Mouse (Mus musculus) splenic B cell, adult 2 months (primary cell): ENCODE measurements at regions not wholly inside any gene's neighbourhood (a gene's known extent, or its start where the extent isn't known, plus 50 kb on each side); places are given as distances from the start of the nearest gene placed in this dataset.

ENCODE experiments used
- DNase-seq: peaks from one replicate; pipeline ENCODE4 v3.0.0-alpha.2; 2011; ENCODE audit warnings: low read depth, low spot score
- H3K27me3 ChIP-seq: 2 replicates; pipeline ENCODE4 v1.6.1; 2012; ENCODE audit warnings: mild to moderate bottlenecking, low read length, moderate library complexity, mixed read lengths; ENCODE audit not compliant: control insufficient read depth, poor library complexity, insufficient read depth, severe bottlenecking
- H3K36me3 ChIP-seq: 2 replicates; pipeline ENCODE4 v1.6.1; 2012; ENCODE audit warnings: mild to moderate bottlenecking, low read length, moderate library complexity, mixed read lengths; ENCODE audit not compliant: control insufficient read depth, poor library complexity, insufficient read depth, severe bottlenecking

DNA sequence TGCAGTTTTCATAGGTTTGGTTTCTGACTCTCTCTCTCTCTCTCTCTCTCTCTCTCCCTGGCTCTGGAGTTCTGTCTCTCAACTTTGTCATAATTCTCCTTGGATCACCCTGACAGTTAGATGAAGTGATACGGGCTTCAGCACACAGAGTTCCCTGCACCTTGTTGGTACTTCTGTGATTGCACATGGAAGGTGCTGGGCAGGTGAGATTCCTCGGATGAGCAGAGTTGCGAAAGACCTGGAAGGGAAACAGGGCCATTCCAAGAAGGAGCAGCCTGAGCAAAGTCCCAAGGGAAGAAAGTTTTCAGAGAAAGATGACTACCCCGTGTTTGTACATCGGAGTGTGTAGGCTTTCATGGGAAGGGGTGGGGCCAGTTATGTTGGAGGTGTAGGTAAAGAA lies 91.8 kb upstream of the Bcl6 start:
- H3K27me3 ChIP-seq, result no peaks in the 10 kb centered on the region
- no peaks in the 10 kb centered on the region for H3K36me3 ChIP-seq
- DNase-seq, result no peak

DNA sequence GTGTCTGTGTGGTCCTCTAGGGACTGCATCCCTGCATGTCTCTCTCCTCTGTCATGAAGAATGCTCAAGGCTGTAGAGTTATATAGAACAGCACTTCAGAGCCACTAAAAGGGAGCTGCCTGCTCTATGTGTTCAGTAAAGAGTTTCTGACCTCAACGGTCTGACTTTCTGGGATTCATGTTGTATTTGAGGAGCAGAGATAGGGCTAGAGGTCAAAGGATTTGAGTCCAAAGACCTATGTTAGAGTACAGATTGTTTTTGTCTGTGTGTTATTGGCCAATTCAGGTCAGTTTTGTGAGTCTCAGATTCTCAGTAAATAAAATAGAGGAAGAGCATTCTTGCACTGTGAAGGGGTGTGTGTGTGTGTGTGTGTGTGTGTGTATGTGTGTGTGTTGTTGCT lies 90.0 kb upstream of the Bcl6 start:
- no peak for DNase-seq
- Histone ChIP-seq H3K36me3 (no peaks in the 10 kb centered on the region), H3K27me3 (no peaks in the 10 kb centered on the region)

DNA sequence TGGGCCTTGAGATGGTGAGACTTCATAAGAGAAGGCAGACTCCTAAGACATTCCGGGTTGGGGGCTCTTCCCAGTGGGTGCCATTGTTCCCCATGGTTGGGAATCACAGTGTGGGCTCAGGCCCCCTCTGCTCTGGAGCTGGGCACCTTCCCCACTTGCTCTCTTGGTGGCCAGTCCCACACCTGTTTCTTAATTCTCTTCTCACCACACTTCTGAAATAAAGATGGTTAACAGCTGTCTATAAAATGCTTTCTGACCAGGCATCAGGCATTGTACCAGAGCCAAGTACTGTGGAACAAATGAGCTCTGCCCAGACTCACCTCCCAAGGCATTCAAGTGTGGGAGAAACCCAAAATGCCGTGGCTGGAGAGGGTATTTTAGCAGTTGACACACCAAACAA lies 88.8 kb upstream of the Bcl6 start:
- Histone ChIP-seq H3K36me3 (no peaks in the 10 kb centered on the region), H3K27me3 (no peaks in the 10 kb centered on the region)
- no peak for DNase-seq

DNA sequence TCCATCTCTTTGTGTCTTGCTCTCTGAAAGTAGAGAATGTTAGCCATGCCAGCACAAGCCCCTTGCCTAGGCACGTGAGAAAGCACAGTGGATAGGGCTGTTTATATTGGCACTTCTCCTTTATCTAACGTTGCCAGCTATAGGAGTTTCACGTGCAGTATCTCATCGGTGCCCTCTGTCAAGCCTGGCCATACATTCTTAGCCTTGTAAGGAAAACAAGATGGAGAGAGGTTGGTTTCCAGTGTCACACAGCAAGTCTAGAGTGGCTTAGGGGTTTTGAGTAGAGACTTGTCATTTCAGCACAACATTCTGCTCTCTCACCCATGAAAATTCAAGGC lies 88.1 kb upstream of the Bcl6 start:
- no peak for DNase-seq
- H3K27me3 ChIP-seq, result no peaks in the 10 kb centered on the region
- no peaks in the 10 kb centered on the region for H3K36me3 ChIP-seq

DNA sequence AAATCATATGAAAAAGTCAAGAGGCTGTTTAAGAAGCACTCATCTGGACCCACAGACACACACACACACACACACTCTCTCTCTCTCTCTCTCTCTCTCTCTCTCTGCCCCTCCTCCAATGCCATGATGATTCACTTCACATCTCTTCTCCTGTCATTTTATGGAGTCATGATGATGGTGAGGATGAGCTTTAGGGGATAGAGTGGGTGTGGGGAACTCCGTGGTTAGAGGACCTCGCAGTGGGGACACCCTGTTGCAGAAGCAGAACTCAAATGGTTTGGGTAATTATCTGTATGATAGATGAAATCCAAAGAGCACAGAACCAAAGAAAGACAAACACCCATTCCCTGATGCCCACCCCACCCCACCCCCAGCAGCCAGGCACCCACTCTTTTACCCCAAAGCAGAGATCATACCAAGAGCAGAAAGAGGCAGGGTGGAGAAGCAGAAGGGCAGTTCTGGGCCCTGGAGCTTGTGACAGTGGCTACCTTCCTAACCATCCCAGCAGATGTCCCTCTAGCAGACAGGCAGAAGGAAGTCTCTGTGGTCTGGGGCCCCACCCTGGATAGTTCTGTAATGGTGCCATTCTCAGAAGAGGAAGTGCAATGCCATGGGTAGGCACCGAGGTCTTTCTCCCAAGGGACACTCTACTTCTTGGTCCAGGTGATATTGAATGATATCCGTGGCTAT lies 87.6 kb upstream of the Bcl6 start:
- Histone ChIP-seq H3K36me3 (no peaks in the 10 kb centered on the region), H3K27me3 (no peaks in the 10 kb centered on the region)
- peak; percentile 83 for DNase-seq

DNA sequence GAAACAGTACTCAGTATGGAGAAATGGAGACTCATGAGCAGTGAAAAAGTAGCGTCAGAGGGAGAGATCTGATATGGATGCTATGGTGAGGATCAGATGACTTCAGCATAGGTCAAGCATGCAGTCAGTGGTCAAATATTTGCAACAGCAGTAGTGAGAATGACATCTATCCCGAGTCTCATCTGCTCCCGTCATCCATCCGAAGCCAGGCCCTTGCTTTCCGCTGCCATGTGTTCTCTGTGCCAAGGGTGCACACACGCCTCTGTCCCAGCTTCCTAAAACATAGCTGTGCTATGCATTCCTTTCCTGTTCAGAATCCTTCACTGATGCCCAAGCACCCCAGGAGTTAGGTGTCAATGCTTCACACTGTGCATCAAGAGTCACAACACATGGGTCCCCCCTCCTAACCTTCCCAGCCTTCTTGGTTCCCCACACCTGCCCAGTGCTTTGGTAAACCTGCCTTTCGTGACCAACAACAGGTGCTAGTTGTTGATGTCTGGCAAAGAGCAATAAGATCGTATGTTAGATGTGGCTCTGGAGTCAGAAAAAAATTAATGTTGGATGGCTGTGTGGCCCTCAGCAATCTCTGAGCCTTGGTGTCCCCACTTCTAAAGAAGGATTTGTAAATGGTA lies 85.1 kb upstream of the Bcl6 start:
- Histone ChIP-seq H3K36me3 (no peaks in the 10 kb centered on the region), H3K27me3 (no peaks in the 10 kb centered on the region)
- DNase-seq, result no peak

DNA sequence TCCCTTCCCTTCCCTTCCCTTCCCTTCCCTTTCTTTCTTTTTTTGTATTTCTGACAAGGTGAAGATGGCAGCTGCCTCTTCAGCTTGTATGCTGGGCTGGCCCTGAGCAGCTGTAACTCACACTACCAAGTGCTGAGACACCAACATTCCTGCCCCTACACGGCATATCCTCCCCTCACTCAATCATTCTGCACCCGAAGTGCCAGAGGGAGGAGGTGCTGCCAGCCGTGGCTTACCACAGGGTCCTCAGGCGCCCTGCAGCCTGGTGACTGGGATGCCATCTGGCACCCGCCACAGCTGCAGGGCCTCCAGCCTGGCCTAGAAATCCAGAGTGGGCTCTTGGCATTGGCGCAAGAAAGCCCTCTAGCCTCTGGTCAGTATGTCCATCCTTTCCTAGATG lies 84.4 kb upstream of the Bcl6 start:
- DNase-seq, result no peak
- Histone ChIP-seq H3K36me3 (no peaks in the 10 kb centered on the region), H3K27me3 (no peaks in the 10 kb centered on the region)

DNA sequence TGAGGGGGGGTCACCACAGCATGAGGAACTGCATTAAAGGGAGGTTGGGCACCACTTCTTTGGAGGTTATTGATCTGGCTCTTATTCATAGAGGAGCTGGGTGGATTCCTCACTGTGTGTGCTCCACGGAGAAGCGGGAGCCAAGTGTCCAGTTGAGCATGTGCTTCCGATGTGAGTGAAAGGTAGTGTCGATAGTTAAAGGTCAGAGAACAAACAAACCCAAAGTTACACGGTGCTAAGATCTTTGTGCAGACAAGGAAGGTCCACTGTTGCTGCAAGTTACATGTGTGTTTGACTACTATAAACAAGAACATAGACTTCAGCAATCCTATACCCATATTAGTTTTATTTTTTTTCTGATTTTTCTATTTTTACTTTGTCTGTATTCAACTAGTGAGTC lies 80.8 kb upstream of the Bcl6 start:
- DNase-seq, result no peak
- Histone ChIP-seq H3K36me3 (no peaks in the 10 kb centered on the region), H3K27me3 (no peaks in the 10 kb centered on the region)

DNA sequence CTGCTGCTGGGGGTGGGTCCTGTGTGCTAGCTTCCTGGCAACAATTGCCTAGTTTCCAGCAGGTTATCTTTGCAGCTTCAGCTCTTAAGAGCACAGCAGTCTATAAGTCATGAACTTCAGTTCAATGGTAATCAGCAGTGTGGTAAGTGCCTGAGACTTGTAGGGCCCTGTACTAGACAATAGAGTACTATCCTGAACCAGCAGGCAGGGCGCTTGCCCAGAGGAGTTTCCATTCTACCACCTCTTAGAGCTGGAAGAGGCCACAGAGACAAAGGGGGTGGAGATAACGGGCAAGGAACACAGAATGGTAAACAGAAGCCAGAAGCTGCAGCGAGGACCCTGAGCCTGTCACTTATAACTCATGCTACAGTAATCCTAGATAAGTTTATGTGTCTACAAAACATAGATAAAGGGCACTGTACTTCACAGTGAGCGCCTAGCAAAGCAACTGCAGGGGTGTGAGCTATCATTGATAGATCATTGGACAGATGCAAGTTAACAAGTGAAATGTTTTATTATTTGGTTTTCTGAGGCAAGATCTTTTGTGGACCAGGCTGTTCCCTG lies 79.7 kb upstream of the Bcl6 start:
- no peak for DNase-seq

DNA sequence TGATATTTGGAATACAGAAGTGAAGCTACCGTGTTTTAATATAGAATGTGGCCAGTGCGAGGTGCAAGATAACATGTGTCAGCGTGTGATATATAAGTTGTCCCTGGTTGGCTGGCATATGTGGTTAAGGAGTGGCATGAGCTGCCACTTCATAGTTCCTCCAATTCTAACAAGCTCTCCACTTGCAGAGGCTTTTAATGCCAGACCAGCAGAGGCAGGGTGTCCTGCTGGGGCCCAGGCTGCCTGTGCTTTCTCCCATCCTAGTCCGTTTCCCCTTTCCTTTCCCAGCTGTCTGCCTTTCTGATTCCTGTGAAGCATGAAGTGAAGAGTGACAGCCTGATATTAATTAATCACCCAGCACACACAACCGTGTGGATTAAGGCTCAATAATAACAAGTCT lies 73.7 kb upstream of the Bcl6 start:
- Histone ChIP-seq H3K27me3 (no peaks in the 10 kb centered on the region), H3K36me3 (no peaks in the 10 kb centered on the region)
- no peak for DNase-seq

More for the DNA sequence above, 79.7 kb upstream of the Bcl6 start:
- Histone ChIP-seq H3K36me3 (no peaks in the 10 kb centered on the region), H3K27me3 (no peaks in the 10 kb centered on the region)

DNA sequence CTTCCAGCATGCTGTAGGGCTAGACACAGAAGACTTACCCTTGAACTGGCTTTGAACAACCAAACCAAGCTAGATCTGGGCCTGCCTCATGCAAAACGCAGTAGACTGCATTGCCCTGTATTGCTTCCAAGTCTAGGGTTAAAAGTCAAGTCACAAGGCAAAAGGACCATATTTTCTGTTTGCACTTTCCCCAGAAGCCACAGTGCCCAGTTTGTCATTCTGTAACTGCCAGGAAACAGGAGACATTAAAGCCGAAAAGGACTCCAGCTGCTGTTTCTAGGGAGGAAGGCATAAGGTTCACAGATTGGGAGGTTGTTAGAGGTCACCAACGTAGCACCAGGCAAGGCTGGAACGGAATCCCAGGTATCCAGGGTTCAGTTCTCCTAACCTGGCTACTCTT lies 72.8 kb upstream of the Bcl6 start:
- no peak for DNase-seq
- Histone ChIP-seq H3K36me3 (no peaks in the 10 kb centered on the region), H3K27me3 (no peaks in the 10 kb centered on the region)

DNA sequence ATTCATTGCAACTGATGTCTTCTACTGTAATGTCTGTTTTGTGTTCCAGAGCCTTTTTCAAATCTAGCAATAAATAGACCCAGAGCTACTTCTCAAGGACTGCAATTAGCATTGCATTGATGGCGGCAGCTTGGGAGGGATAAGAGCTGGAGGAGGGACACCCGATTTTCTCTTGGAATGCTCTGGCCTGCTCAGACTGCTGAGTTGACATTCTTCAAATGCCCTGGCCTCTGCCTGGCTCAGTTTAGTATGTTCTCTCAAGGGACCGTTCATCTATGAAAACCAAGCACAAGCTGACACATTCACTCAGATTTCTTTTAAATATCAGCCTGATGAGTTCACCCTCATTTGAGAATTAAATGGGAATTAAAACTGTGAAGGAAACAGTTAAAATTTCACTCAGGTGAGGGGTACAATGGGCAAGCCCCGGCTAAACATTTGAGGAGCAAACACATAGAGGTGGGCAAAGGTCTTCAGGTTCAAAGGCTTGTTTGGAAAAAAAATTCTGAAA lies 70.5 kb upstream of the Bcl6 start:
- Histone ChIP-seq H3K27me3 (no peaks in the 10 kb centered on the region), H3K36me3 (no peaks in the 10 kb centered on the region)
- no peak for DNase-seq

DNA sequence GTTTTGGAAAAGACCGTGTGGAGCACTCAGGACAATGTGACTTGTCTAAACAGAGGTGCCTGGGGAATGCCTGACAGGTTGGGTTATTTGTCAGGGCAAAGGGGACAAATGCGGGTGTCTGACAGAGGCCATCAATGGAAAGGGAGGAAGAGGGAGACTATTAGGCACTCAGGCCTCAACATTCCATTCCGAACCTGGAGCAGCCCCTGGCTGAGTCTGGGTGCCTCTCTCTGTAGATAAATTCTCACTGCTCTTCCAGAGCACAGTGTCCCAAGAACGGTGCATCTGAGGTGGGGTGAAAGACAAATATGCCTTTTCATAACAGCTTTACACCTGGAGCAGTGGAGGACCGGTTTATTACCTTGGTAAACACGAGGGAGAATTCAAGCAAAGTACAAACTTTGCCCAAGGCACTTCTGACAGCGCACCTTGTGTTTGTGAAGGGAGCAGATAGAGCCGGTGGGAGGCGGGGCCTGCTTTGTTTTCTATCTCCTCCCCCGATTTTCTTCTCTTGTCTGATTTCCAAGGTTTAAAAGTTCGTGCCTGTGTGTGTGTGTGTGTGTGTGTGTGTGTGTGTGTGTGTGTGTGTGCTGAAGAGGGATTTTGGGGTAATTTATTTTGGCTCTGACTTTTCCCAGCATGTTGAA lies 68.4 kb upstream of the Bcl6 start:
- no peaks in the 10 kb centered on the region for H3K36me3 ChIP-seq
- no peaks in the 10 kb centered on the region for H3K27me3 ChIP-seq
- DNase-seq, result no peak

DNA sequence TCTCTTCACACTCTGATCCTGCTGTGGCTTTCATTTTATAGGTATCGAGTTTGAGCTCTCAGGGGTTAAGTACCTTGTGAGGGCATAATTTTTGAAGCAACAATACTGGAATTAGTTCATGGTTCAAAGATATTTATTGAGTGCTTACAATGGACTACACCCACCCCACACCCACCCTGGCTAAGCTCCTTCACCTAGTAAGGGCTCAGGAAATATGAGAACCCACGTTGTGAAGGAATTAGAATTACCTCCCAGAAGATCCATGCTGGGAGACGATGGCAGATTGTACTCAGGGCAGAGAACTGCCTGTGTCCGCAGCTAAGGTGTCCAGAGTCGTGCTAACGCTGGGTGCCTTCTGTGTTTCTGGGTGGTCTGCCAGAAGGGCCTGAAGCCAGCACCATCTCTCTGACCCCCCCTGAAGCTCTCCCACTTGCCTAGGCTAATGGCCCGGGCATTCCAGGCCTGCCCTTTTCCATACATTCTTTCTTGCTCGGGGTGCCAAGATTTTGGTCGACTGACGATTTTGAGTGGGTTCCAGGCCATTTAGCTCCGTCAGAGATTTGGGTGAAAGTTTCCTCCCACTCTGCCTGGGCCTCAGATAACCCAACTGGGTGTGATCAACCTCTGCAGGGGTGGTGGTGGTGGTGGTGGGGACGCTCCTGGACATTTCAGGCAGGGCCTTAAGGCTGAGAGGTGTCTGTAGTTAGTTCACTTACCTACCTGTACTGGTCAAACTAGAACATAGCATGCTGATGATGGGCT lies 67.7 kb upstream of the Bcl6 start:
- Histone ChIP-seq H3K27me3 (no peaks in the 10 kb centered on the region), H3K36me3 (no peaks in the 10 kb centered on the region)
- DNase-seq, result no peak

DNA sequence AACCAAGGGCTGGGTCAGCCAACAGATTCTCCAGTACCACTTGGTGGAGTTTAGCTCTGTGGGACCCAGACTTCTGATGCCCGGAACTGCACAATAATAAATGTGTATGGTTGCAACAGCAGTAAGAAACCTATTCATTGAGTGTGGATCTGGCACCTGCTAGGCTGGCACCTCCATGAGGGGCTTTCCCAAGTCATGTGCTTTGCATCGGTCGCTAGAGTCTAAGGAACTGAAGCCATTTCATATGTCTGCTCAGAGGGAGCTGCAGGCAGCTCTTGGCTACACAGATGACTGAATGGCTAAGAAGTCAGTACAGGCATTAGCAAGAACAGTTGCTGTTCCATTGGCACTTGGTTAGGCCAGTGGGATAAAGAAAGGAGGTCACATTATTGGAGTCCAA lies 65.6 kb upstream of the Bcl6 start:
- H3K36me3 ChIP-seq, result no peaks in the 10 kb centered on the region
- H3K27me3 ChIP-seq, result no peaks in the 10 kb centered on the region
- DNase-seq, result peak; percentile 31
